1 mouse cellular context compared by ENCODE assay signal in genomic region chr11:98960313-98960906, GRCm38 (mm10).
TF ChIP-seq lines count a peak whose summit lies in the region.

No protein-coding gene starts in this region.

TF ChIP-seq in CH12.LX, 34 proteins besides CTCF, POLR2A, EP300 and RAD21 (continued from another document):
- TF ChIP-seq RCOR1 (conservative IDR thresholded peaks at IDR 0.05; ENCODE audit: low read depth, low read length) (no peak), KAT2A (IDR thresholded peaks at IDR 0.05; ENCODE audit: insufficient replicate concordance, low read length) (no peak), BHLHE40 (IDR thresholded peaks at IDR 0.05; ENCODE audit: low read depth, low read length) (no peak), ZMIZ1 (IDR thresholded peaks at IDR 0.05; ENCODE audit: low read depth, low read length) (no peak)
